Mouse (Mus musculus) neural tube, embryonic 13.5 days (tissue): ENCODE results near the gene Haao. TPM values are rescaled to one million over a fixed set of nuclear protein-coding genes. Genes with fewer than 3 reads are reported as not detected.
"Not testable (repeated sequence)": the region's sequence is repeated elsewhere in the genome, so short reads cannot be mapped to it uniquely, and the experiment has no call there.

Experiments
- ATAC-seq: fragments of 200-750 bp; cut with Nextera tagmentation; 2 replicates; pipeline ENCODE4 v1.8.0; 2017; ENCODE audit warnings: low read depth, mild to moderate bottlenecking, moderate TSS enrichment, moderate library complexity
- H3K27ac ChIP-seq: fragments of 300-500 bp; sonication (generic); replicated peaks from 2 replicates; pipeline ENCODE4 v1.5.1; 2015; ENCODE audit warnings: moderate library complexity, mild to moderate bottlenecking, inconsistent platforms
- H3K27me3 ChIP-seq: fragments of 300-500 bp; sonication (generic); 2 replicates; pipeline ENCODE4 v1.6.1; 2015; ENCODE audit warnings: mild to moderate bottlenecking, inconsistent platforms
- H3K36me3 ChIP-seq: fragments of 300-500 bp; sonication (generic); 2 replicates; pipeline ENCODE4 v1.6.1; 2015; ENCODE audit warnings: mild to moderate bottlenecking, inconsistent platforms
- H3K4me1 ChIP-seq: fragments of 300-500 bp; sonication (generic); replicated peaks from 2 replicates; pipeline ENCODE4 v1.6.1; 2015; ENCODE audit warnings: inconsistent platforms
- H3K4me2 ChIP-seq: fragments of 300-500 bp; sonication (generic); 2 replicates; pipeline ENCODE4 v1.6.1; 2015; ENCODE audit warnings: inconsistent platforms, mild to moderate bottlenecking, moderate library complexity
- H3K4me3 ChIP-seq: fragments of 300-500 bp; sonication (generic); 2 replicates; pipeline ENCODE4 v1.5.1; 2015; ENCODE audit warnings: mild to moderate bottlenecking, inconsistent platforms
- H3K9ac ChIP-seq: fragments of 300-500 bp; sonication (generic); 2 replicates; pipeline ENCODE4 v1.6.1; 2015; ENCODE audit warnings: moderate library complexity, mild to moderate bottlenecking, inconsistent platforms
- H3K9me3 ChIP-seq: fragments of 300-500 bp; sonication (generic); 2 replicates; pipeline ENCODE4 v1.6.1; 2016; ENCODE audit warnings: inconsistent platforms
- WGBS: fragments of 180-500 bp; shearing (Covaris S2); methylation state at CpG from one replicate; pipeline ENCODE4 v1.1.7; 2015; 5-methylcytosine and 5-hydroxymethylcytosine counted together
- polyA plus RNA-seq: library from polyadenylated mRNA; unstranded; fragments of >200 nt; fragmentation: Nextera tagmentation; extraction: Ambion mirVana; gene quantifications from 2 replicates; pipeline ENCODE4 v1.2.1, GENCODE M21; 2015

Haao gene
- polyA plus RNA-seq, 1 experiment from 2014 or later, result not detected

DNA sequence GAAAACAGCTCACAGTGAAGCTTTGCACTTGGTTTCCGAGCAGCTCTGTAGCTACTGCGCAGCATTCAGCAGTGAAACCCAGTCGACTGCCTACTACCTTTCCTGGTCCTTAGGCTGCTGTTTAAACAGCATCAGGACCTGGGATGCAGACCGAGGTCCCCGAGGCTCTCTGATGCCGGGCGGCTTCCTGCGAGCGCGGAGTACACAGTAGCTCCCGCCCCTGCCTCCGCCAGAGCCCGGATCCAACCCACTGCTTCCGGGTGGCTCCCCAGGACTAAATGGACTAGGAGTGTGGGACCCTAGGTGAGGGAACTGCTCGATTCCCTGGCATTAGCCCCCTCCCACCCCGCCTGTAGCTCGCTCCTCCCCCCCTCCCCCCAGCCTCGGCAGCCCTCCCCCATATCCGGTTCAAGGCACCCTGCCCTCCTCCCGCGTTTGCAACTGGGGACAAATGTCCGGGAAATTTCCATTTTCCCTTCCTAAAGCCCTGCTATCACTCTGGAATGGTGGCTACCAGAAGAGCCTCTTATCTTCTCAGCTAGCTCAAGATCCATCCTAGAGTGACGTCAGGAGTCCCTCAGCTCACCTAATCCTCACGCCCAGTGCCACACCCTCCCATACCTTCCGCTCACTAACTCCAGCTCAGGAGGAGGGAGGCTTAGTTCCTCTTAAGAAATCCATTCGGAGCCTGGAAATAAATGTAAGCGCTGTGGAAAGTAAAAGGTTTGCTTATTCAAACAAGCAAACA is 14.5 kb upstream of the Haao start:
- ATAC-seq, result peak; percentile 88
- Histone ChIP-seq H3K9ac (peak overlapping the region; percentile 77), H3K4me1 (0 out of 2 replicates have a peak, but pooled peaks cover 9% of the 10 kb centered on the region), H3K27ac (peak overlapping the region; percentile 88), H3K27me3 (no peaks in the 10 kb centered on the region), H3K36me3 (no peaks in the 10 kb centered on the region), H3K4me3 (peak overlapping the region; percentile 62), H3K4me2 (peak overlapping the region; percentile 71), H3K9me3 (no peaks in the 10 kb centered on the region)
- WGBS, result under 1% methylated on average over 27 of the region's 27 CpGs

DNA sequence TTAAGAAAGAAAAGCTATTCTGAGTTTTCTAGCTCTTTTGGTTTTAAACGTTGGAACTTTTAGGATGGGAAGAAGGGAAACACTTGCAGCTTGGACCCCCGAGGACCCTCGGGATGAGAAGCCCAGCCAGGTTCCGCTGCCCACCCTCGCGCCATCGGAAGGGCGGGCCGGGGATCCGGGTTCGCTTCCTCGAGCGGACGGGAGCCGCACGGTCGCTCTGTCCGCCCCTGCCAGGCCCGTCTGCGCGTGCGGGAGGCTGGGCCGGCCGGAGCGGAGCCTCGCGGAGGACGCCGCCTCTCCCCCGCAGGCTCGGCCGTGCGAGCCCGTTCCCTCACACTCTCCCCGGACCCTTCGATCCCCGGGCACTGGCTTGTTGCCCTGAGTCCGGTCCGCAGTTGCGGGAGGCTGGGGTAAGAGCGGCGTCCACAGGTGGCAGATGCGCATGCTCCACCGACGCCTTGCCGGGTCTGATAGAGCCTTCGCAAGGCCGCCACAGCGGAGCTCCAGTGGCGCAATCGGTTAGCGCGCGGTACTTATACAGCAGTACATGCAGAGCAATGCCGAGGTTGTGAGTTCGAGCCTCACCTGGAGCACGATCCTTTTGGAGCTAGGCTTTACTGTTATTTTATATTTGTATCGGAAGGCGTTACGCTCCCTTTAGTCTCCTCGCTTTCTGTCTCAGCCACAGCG is 13.8 kb upstream of the Haao start:
- no peaks in the 10 kb centered on the region for H3K9me3 ChIP-seq
- ATAC-seq, result peak; percentile 95
- under 1% methylated on average over 62 of the region's 62 CpGs for WGBS

DNA sequence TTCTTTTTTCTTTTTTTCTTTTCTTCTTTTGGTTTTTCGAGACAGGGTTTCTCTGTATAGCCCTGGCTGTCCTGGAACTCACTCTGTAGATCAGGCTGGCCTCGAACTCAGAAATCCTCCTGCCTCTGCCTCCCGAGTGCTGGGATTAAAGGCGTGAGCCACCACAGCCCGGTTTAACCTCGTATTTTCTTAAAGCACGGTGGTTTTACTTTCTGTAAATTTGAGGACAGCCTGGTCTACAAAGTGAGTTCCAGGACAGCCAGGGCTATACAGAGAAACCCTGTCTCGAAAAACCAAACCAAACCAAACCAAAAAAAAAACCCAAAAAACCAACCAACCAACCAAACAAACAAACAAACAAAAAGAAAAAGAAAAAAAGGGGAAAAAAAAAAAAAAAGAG is 13.2 kb upstream of the Haao start:
- not testable (repeated sequence) for H3K4me1 ChIP-seq, H3K9me3 ChIP-seq, ATAC-seq, H3K27me3 ChIP-seq, H3K9ac ChIP-seq, H3K36me3 ChIP-seq
- peak overlapping the region; percentile 62 for H3K4me3 ChIP-seq
- 63% methylated on average over 8 of the region's 8 CpGs for WGBS
- H3K27ac ChIP-seq, result peak overlapping the region; percentile 88; the same call in 1 of the 2 replicates
- H3K4me2 ChIP-seq, result peak overlapping the region; percentile 71

More for the DNA sequence above, 13.8 kb upstream of the Haao start:
- Histone ChIP-seq H3K36me3 (no peaks in the 10 kb centered on the region), H3K9ac (peak overlapping the region; percentile 77), H3K4me1 (0 out of 2 replicates have a peak, but pooled peaks cover 9% of the 10 kb centered on the region), H3K27me3 (no peaks in the 10 kb centered on the region), H3K4me3 (peak overlapping the region; percentile 62), H3K4me2 (peak overlapping the region; percentile 71), H3K27ac (peak overlapping the region; percentile 88)

DNA sequence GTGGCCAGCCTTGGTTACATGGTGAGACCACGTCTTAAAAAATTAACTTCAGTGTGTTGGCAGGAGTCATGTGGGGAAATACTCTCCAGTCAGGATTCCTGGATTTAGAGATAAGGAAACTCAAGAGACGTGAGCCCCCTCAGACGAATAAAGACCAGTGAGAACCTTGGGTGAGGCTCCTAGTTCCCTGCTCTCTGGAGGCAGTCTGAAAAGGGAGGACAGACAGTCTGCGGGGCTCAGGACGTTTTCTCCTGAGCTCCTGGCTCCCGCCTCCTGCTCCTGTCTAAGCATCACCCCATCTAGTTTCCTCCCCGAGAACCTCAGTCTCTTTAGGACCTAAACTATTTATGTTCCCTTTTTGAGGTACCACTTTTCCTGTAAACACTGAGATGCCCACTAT is 12.5 kb upstream of the Haao start:
- no peak for ATAC-seq
- Histone ChIP-seq H3K9ac (no peak overlapping the region), H3K9me3 (no peaks in the 10 kb centered on the region), H3K27me3 (no peaks in the 10 kb centered on the region), H3K4me1 (0 out of 2 replicates have a peak, but pooled peaks cover 9% of the 10 kb centered on the region), H3K27ac (no peak overlapping the region), H3K36me3 (no peaks in the 10 kb centered on the region), H3K4me2 (no peak overlapping the region), H3K4me3 (no peak overlapping the region)
- 87% methylated on average over 7 of the region's 7 CpGs for WGBS

DNA sequence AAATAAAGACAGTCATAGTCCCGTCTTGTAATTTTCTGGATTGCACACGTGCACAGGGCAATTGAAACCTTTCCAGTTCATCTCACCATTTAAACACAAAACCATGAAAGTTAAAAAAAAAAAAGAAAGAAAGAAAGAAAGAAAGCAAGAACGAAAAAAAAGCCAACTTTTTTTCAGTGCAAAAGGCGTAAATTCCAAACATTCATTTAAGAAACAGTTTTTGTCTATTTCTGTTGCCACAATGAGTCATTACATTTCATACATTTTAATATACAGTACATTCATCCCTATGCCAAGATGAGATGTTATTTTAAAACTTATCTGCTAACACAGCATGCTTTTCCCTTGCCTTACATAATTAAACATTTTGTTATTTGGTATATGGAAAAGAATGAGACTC is 11.9 kb upstream of the Haao start:
- Histone ChIP-seq H3K4me2 (no peak overlapping the region), H3K36me3 (no peaks in the 10 kb centered on the region), H3K4me3 (no peak overlapping the region), H3K9me3 (no peaks in the 10 kb centered on the region), H3K27ac (no peak overlapping the region), H3K9ac (no peak overlapping the region), H3K27me3 (no peaks in the 10 kb centered on the region), H3K4me1 (0 out of 2 replicates have a peak, but pooled peaks cover 9% of the 10 kb centered on the region)
- no peak for ATAC-seq
- 82% methylated on average over 4 of the region's 4 CpGs for WGBS

DNA sequence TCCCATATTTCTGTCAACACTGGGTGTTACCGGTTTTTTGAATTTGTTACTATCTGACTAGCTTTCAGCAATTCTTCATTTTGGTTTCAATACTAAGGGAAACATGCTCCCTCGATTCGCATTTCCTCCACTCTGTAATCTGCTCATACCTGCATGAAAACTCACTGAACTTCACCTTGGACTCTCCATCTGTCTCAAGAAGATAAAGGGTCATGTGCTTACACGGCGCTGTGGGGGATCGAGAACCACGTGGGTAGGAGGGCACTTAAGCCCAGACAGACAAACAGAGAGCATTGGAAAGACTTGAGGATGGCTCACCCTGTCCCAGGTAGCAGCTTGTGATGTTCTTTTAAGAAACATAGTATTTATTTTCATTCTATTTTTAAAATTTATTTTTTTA is 10.7 kb upstream of the Haao start:
- 89% methylated on average over 7 of the region's 7 CpGs for WGBS
- Histone ChIP-seq H3K27ac (no peak overlapping the region), H3K4me2 (no peak overlapping the region), H3K27me3 (no peaks in the 10 kb centered on the region), H3K9ac (no peak overlapping the region), H3K9me3 (no peaks in the 10 kb centered on the region), H3K4me1 (0 out of 2 replicates have a peak, but pooled peaks cover 9% of the 10 kb centered on the region), H3K36me3 (no peaks in the 10 kb centered on the region), H3K4me3 (no peak overlapping the region)
- ATAC-seq, result no peak

DNA sequence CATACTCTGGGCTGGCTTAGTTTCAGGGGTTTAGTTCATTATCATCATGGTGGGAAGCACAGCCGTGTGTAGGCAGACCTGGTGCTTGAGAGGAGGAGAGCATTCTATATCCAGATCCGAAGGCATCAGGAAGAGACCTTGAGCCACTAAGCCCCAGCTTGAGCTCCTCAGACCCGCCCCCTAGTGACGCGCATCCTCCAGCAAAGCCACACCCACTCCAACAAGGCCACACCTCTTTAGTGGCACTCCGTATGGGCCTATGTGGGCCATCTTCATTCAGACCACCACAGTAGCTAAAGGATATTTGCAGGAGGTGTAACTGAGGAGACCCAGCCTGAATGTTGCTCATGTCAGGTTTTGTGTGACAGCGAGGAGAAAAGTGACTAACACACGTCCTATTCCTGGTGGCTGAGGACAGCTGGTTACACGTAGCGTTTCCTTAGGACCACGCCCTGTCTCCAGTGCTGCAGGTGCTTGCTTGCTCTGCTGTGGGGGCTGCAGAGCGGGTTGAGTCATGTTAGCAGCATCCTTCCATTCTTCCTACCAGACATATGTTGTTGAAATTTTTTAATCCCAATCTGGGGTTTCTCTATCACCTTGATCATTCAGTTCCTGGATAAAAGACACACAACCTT is 6.6 kb upstream of the Haao start:
- H3K27ac ChIP-seq, result no peak overlapping the region
- ATAC-seq, result no peak; the same call in 1 of the 2 replicates

DNA sequence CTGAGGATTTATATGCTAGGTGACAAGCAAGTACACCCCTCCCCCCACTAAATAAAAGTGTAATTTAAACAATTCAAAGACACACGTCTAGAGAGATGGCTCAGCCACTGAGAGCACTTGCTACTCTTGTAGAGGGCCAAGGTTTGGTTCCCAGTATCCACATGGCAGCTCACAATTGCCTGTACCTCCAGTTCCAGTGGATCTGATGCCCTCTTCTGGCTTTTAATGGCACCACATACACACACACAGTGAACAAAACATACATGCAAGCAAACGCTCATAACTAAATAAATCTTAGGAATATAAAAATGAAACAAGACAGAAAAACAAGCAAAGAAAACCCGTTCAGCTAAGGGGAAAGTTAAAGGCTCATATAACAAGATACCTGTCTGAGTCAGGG is 6.1 kb upstream of the Haao start:
- peaks cover 15% of the 10 kb centered on the region for H3K4me1 ChIP-seq
- no peak for ATAC-seq
- H3K4me3 ChIP-seq, result no peak overlapping the region
- H3K27me3 ChIP-seq, result no peaks in the 10 kb centered on the region
- H3K4me2 ChIP-seq, result no peak overlapping the region
- H3K36me3 ChIP-seq, result no peaks in the 10 kb centered on the region
- no peaks in the 10 kb centered on the region for H3K9me3 ChIP-seq
- H3K9ac ChIP-seq, result no peak overlapping the region
- WGBS, result 52% methylated on average over 3 of the region's 3 CpGs
- no peak overlapping the region for H3K27ac ChIP-seq

More for the DNA sequence above, 6.6 kb upstream of the Haao start:
- H3K36me3 ChIP-seq, result no peaks in the 10 kb centered on the region
- H3K4me1 ChIP-seq, result peaks cover 9% of the 10 kb centered on the region
- no peak overlapping the region for H3K4me2 ChIP-seq
- no peak overlapping the region for H3K4me3 ChIP-seq
- no peaks in the 10 kb centered on the region for H3K27me3 ChIP-seq
- no peaks in the 10 kb centered on the region for H3K9me3 ChIP-seq
- 52% methylated on average over 12 of the region's 12 CpGs for WGBS
- no peak overlapping the region for H3K9ac ChIP-seq

DNA sequence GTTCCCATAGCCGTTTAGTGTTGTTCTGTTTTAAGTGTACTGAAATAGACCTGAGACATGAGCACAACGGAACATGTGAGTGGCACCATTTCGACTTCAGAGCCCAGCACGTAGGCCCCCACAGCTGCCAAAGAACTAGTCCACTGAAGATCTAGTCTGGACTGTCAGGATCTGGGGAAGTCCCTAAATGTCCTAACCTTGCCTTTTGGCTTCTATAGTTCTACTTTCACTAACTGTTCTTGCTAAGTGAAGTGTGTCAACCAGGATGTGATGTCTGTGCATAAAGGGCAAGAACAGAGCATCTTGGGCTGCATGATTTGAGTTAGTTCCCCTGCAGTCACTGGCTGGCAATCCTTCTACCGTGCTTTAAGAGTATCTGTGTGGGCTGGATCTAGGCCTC is 3.1 kb upstream of the Haao start:
- H3K36me3 ChIP-seq, result no peaks in the 10 kb centered on the region
- H3K27ac ChIP-seq, result no peak overlapping the region
- no peak for ATAC-seq
- H3K9ac ChIP-seq, result no peak overlapping the region
- no peak overlapping the region for H3K4me2 ChIP-seq
- no peaks in the 10 kb centered on the region for H3K27me3 ChIP-seq
- no peaks in the 10 kb centered on the region for H3K9me3 ChIP-seq
- peaks cover 16% of the 10 kb centered on the region for H3K4me1 ChIP-seq
- WGBS, result 88% methylated on average over 5 of the region's 5 CpGs
- H3K4me3 ChIP-seq, result no peak overlapping the region

DNA sequence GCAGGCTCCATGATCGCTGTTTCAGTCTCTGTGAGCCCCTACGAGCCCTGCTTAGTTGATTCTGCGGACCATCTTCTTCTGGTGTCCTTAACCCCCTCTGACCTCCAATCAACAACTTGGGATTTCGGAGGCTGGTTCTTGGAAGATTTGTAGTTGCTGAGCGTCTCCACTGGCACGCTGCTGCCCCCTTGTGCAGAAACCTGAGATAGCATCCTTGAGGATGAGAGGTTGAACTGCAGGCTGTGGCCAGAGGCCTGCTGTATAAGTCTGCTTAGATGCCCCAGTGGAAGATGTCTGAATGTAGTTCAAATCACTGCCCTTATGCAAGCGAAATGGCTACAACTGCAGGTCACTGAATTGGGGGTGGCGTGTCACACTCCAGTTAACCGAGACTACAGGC is 2.7 kb upstream of the Haao start:
- ATAC-seq, result peak; percentile 51; the same call in 1 of the 2 replicates
- Histone ChIP-seq H3K27ac (no peak overlapping the region), H3K4me2 (no peak overlapping the region), H3K27me3 (no peaks in the 10 kb centered on the region), H3K9ac (no peak overlapping the region), H3K36me3 (no peaks in the 10 kb centered on the region), H3K4me1 (peaks cover 16% of the 10 kb centered on the region), H3K9me3 (no peaks in the 10 kb centered on the region), H3K4me3 (no peak overlapping the region)
- WGBS, result 13% methylated on average over 9 of the region's 9 CpGs

DNA sequence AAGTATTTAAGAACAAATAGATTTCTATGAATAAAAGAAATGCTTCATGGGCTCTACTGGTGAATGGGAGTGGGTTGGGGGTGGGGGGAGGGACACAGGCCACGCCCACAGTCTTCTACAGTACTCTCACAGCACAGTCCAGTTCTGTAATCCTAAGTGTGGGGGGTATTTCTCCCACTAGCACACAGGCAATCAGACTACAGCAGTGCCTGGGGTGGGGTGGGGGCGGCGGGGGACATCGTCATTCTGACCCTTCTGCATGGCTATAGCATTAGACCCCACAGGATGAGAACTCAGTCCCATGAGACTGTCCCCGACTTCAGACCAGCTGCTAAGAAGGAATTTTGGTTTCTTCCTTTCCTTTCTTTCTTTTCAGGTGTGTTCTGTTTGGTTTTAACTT is 2.0 kb upstream of the Haao start:
- H3K4me1 ChIP-seq, result peaks cover 16% of the 10 kb centered on the region
- H3K9me3 ChIP-seq, result no peaks in the 10 kb centered on the region
- H3K36me3 ChIP-seq, result no peaks in the 10 kb centered on the region
- no peak overlapping the region for H3K4me2 ChIP-seq
- no peak overlapping the region for H3K9ac ChIP-seq
- no peak overlapping the region for H3K27ac ChIP-seq
- H3K4me3 ChIP-seq, result no peak overlapping the region
- ATAC-seq, result peak; percentile 45; the same call in 1 of the 2 replicates
- no peaks in the 10 kb centered on the region for H3K27me3 ChIP-seq
- 77% methylated on average over 5 of the region's 5 CpGs for WGBS

DNA sequence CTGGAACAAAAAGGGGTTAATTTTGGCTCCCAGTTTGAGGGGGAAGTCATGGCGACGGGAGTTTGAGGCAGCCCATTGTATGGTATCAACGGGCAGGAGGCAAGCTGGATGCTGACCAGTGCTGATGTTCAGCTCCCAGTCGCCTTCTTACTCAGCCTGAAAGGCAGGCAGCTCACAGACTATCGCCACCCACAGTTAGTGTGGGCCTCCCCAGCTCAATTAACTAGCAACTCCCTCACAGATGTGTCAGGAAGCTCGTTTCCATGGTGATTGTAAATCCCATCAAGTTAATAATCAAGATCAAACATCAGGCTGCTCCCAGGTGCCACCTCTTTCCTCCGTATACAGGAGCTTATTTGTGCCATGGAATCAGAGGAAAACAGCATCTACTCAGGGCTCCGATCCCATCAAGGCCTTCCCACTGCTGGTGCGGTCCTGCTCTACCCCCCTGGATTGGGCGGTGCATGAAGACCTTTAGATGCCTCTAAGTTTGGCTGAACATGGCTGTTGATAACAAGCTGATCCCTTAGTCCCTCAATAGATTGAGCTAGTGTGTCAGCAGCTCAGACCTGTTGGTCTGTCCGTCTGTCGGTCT is 1.4 kb upstream of the Haao start:
- Histone ChIP-seq H3K27me3 (no peaks in the 10 kb centered on the region), H3K36me3 (no peaks in the 10 kb centered on the region), H3K4me2 (no peak overlapping the region), H3K4me1 (peaks cover 16% of the 10 kb centered on the region), H3K9ac (no peak overlapping the region), H3K4me3 (no peak overlapping the region), H3K9me3 (no peaks in the 10 kb centered on the region), H3K27ac (0 out of 2 replicates have a peak overlapping the region, but pooled peaks have one; percentile 23)
- 57% methylated on average over 12 of the region's 12 CpGs for WGBS
- ATAC-seq, result no peak
